ENCODE assay signal across 20 mouse cellular contexts in genomic region chr5:115497033-115497432, GRCm38 (mm10). TPM values are rescaled to one million over a fixed set of nuclear protein-coding genes. Genes with fewer than 3 reads are reported as not detected.
DNase-seq lines count a peak whose midpoint lies in the region; ATAC-seq and TF ChIP-seq lines count a peak whose summit lies in the region.
"Had no signal": no experiment of that assay in that cellular context is flagged by ENCODE, and none has a peak within 500 bp of the region (broad histone marks: within the 10 kb centered on the region; RNA-seq: fewer than 3 reads in every experiment).

No protein-coding gene starts in this region.

- H3K27ac ChIP-seq in heart, embryonic 11.5 days (ENCODE audit: low read depth, low read length): no peak overlapping the region
- H3K27ac ChIP-seq in ES-E14 (ENCODE audit: insufficient read depth, low read depth, low read length, poor library complexity, severe bottlenecking): no peak overlapping the region; the same call in 1 of the 2 replicates
- H3K27ac ChIP-seq: embryonic facial prominence, embryonic 10.5 days; forebrain, embryonic 13.5 days; heart, adult 2 months; hindbrain, embryonic 10.5 days; hindbrain, embryonic 14.5 days; intestine, embryonic 15.5 days had no signal

- no peak for ATAC-seq in heart, embryonic 11.5 days (replicated peaks; ENCODE audit: insufficient number of reproducible peaks, low FRiP score, low TSS enrichment)
- no peak for ATAC-seq in CD4-positive, CD25-positive, alpha-beta regulatory T cell, adult 4 months
- ATAC-seq: forebrain, embryonic 13.5 days; intestine, embryonic 15.5 days had no signal

- no peak overlapping the region for H3K4me3 ChIP-seq in heart, embryonic 11.5 days (ENCODE audit: low read depth, low read length)
- H3K4me3 ChIP-seq in ES-E14 (ENCODE audit: insufficient read depth in 1 of 2, low read depth in 1 of 2, low read length in 2 of 2, poor library complexity in 1 of 2, severe bottlenecking in 1 of 2): no peak overlapping the region
- H3K4me3 ChIP-seq: embryonic facial prominence, embryonic 10.5 days; forebrain, embryonic 13.5 days; heart, adult 2 months; heart, embryonic 12.5 days; hindbrain, embryonic 10.5 days; intestine, embryonic 15.5 days had no signal

- no peak overlapping the region for H3K9ac ChIP-seq in heart, embryonic 11.5 days (ENCODE audit: low read depth, low read length)
- no peak overlapping the region for H3K9ac ChIP-seq in ES-E14 (ENCODE audit: insufficient read depth, low read depth, low read length, poor library complexity, severe bottlenecking)
- H3K9ac ChIP-seq: forebrain, embryonic 13.5 days; heart, embryonic 12.5 days; hindbrain, embryonic 14.5 days; intestine, embryonic 15.5 days had no signal

- no peaks in the 10 kb centered on the region for H3K9me3 ChIP-seq in heart, embryonic 11.5 days (replicated peaks; ENCODE audit: control insufficient read depth, low read length)
- H3K9me3 ChIP-seq in ES-E14 (ENCODE audit: control insufficient read depth, insufficient read depth, low read depth, low read length): no peaks in the 10 kb centered on the region
- H3K9me3 ChIP-seq: embryonic facial prominence, embryonic 10.5 days; forebrain, embryonic 13.5 days; heart, embryonic 12.5 days; hindbrain, embryonic 10.5 days; intestine, embryonic 15.5 days had no signal

- H3K4me2 ChIP-seq in heart, embryonic 11.5 days: no peak overlapping the region
- H3K4me2 ChIP-seq: forebrain, embryonic 13.5 days; heart, embryonic 12.5 days; hindbrain, embryonic 14.5 days; intestine, embryonic 15.5 days had no signal

- no peaks in the 10 kb centered on the region for H3K36me3 ChIP-seq in heart, embryonic 11.5 days (ENCODE audit: control insufficient read depth, insufficient read depth, low read length)
- H3K36me3 ChIP-seq in ES-E14 (ENCODE audit: control insufficient read depth, insufficient read depth, low read length, poor library complexity, severe bottlenecking): no peaks in the 10 kb centered on the region
- H3K36me3 ChIP-seq: embryonic facial prominence, embryonic 10.5 days; heart, embryonic 12.5 days; hindbrain, embryonic 10.5 days; intestine, embryonic 15.5 days had no signal

- peaks cover 2% of the 10 kb centered on the region for H3K4me1 ChIP-seq in heart, embryonic 11.5 days (ENCODE audit: control insufficient read depth, insufficient read depth, low read length)
- peaks cover 0 to 10% of the 10 kb centered on the region in 2 experiments; a peak in 2 of 4 replicates for H3K4me1 ChIP-seq in ES-E14 (ENCODE audit: control insufficient read depth in 2 of 2, insufficient read depth in 2 of 2, low read length in 2 of 2, poor library complexity in 1 of 2)

- H3K27me3 ChIP-seq in heart, embryonic 11.5 days (ENCODE audit: control insufficient read depth, insufficient read depth, low read length): no peaks in the 10 kb centered on the region
- H3K27me3 ChIP-seq: forebrain, embryonic 13.5 days; heart, embryonic 12.5 days; intestine, embryonic 15.5 days had no signal

- WGBS in heart, embryonic 11.5 days (ENCODE audit: insufficient replicate concordance): 68% methylated on average over 7 of the region's 7 CpGs

- peak; percentile 88 for DNase-seq in heart, adult 11 months
- peak; percentile 49 for DNase-seq in 3T3-L1 (ENCODE audit: low read depth, low spot score)
- no peak for DNase-seq in ES-E14 (ENCODE audit: low read depth, low spot score)
- peak; percentile 66 for DNase-seq in brain, adult 2 months (ENCODE audit: low read depth, low spot score)
- DNase-seq: adrenal gland, postnatal 10 days; cerebellum, adult 11-12 months; cerebellum, adult 9-11 months; gastrocnemius, postnatal 10 days; heart, adult 2 months had no signal

- in situ Hi-C loops in ES-E14 (cut with MboI; ENCODE audit: low sequenced_read_pairs in 2 of 2, unreplicated experiment in 2 of 2): no loop called here

TF ChIP-seq in ES-E14, 5 proteins besides CTCF, POLR2A, EP300 and RAD21:
- TF ChIP-seq ZC3H11A (IDR thresholded peaks at IDR 0.05; ENCODE audit: borderline replicate concordance, low read depth, low read length): no peak
- TF ChIP-seq MAFK (IDR thresholded peaks at IDR 0.05; ENCODE audit: insufficient read depth, low read depth, low read length): peak; percentile 62; the same call in 1 of the 2 replicates
TF ChIP-seq in ES-E14: peak in this region for 1.

RNA-seq across cellular contexts. Expression of gene Pxn, which starts 9.4 kb away (rescaled TPM):
- polyA plus RNA-seq in heart, embryonic 11.5 days (2014; fragmentation: Nextera tagmentation; extraction: Ambion mirVana): 11.7 and 14.4 TPM in 2 replicates
- 25.5 and 29.4 TPM in 2 replicates for total RNA-seq in ES-E14 (2012; rRNA removed)
- polyA plus RNA-seq in CD4-positive, CD25-positive, alpha-beta regulatory T cell, adult 4 months (2017; shearing (Covaris generic)): 10 to 100 TPM; 14.5 to 23.4 TPM

RNA-seq across cellular contexts. Expression of gene Sirt4, which starts 12.5 kb away (rescaled TPM):
- 15.8 and 19.2 TPM in 2 replicates for polyA plus RNA-seq in heart, embryonic 11.5 days (2014; fragmentation: Nextera tagmentation; extraction: Ambion mirVana)
- total RNA-seq in ES-E14 (2012; rRNA removed): 15.3 and 25.7 TPM in 2 replicates
- polyA plus RNA-seq in CD4-positive, CD25-positive, alpha-beta regulatory T cell, adult 4 months (2017; shearing (Covaris generic)): 10 to 100 TPM in 1 of 2 experiments, 1 to 10 TPM in 1; 9.9 to 18.6 TPM

RNA-seq across cellular contexts. Expression of gene Pla2g1b, which starts 31.0 kb away (rescaled TPM):
- 1.0 and 1.2 TPM in 2 replicates for polyA plus RNA-seq in heart, embryonic 11.5 days (2014; fragmentation: Nextera tagmentation; extraction: Ambion mirVana)
- 31.1 and 36.6 TPM in 2 replicates for total RNA-seq in ES-E14 (2012; rRNA removed)
- not detected for polyA plus RNA-seq in CD4-positive, CD25-positive, alpha-beta regulatory T cell, adult 4 months (2017; shearing (Covaris generic))
- total RNA-seq: adrenal gland, postnatal 10 days; gastrocnemius, postnatal 10 days; gastrocnemius, postnatal 4 days; heart, adult 2 months; heart, postnatal 25 days had no signal
- polyA plus RNA-seq: embryonic facial prominence, embryonic 10.5 days; embryonic facial prominence, embryonic 14.5 days; forebrain, embryonic 13.5 days; heart, adult 2 months; hindbrain, embryonic 14.5 days had no signal
